In genomic region chr7:140908181-140908580, GRCm38 (mm10) we compare ENCODE assay signal across 10 mouse cellular contexts. TPM values are rescaled to one million over a fixed set of nuclear protein-coding genes. Genes with fewer than 3 reads are reported as not detected.
DNase-seq lines count a peak whose midpoint lies in the region; ATAC-seq and TF ChIP-seq lines count a peak whose summit lies in the region.
"Had no signal": no experiment of that assay in that cellular context is flagged by ENCODE, and none has a peak within 500 bp of the region (broad histone marks: within the 10 kb centered on the region; RNA-seq: fewer than 3 reads in every experiment).

No protein-coding gene starts in this region.

- 51% methylated on average over 7 of the region's 7 CpGs for WGBS in forebrain, embryonic 13.5 days
- 51% methylated on average over 7 of the region's 7 CpGs for WGBS in forebrain, embryonic 14.5 days
- 49% methylated on average over 7 of the region's 7 CpGs for WGBS in midbrain, embryonic 12.5 days
- 52% methylated on average over 7 of the region's 7 CpGs for WGBS in midbrain, embryonic 11.5 days
- WGBS in limb, embryonic 14.5 days, result 51% methylated on average over 7 of the region's 7 CpGs
- 39% methylated on average over 7 of the region's 7 CpGs for WGBS in stomach, embryonic 15.5 days

- H3K36me3 ChIP-seq in forebrain, embryonic 13.5 days (ENCODE audit: poor library complexity, severe bottlenecking), result no peaks in the 10 kb centered on the region
- no peaks in the 10 kb centered on the region for H3K36me3 ChIP-seq in forebrain, embryonic 14.5 days (ENCODE audit: control insufficient read depth, insufficient read depth, low read length)
- H3K36me3 ChIP-seq in midbrain, embryonic 12.5 days, result no peaks in the 10 kb centered on the region
- H3K36me3 ChIP-seq in midbrain, embryonic 11.5 days (ENCODE audit: control insufficient read depth, insufficient read depth, low read length), result no peaks in the 10 kb centered on the region
- no peaks in the 10 kb centered on the region for H3K36me3 ChIP-seq in limb, embryonic 14.5 days (ENCODE audit: control insufficient read depth, insufficient read depth, low read length)
- no peaks in the 10 kb centered on the region for H3K36me3 ChIP-seq in stomach, embryonic 15.5 days

- TF ChIP-seq POLR2A in limb, embryonic 14.5 days (IDR thresholded peaks at IDR 0.05; ENCODE audit: borderline replicate concordance, extremely low read depth, insufficient read depth, insufficient read length), result no peak

- no peak overlapping the region for H3K27ac ChIP-seq in forebrain, embryonic 13.5 days
- no peak overlapping the region for H3K27ac ChIP-seq in forebrain, embryonic 14.5 days (ENCODE audit: low read depth, low read length)
- H3K27ac ChIP-seq in midbrain, embryonic 12.5 days (replicated peaks), result no peak overlapping the region
- no peak overlapping the region for H3K27ac ChIP-seq in midbrain, embryonic 11.5 days (ENCODE audit: low read depth, low read length)
- no peak overlapping the region for H3K27ac ChIP-seq in limb, embryonic 14.5 days (replicated peaks; ENCODE audit: low read depth, low read length)
- peak overlapping the region; percentile 3; the same call in 1 of the 2 replicates for H3K27ac ChIP-seq in stomach, embryonic 15.5 days

- H3K9ac ChIP-seq in forebrain, embryonic 13.5 days, result no peak overlapping the region
- no peak overlapping the region for H3K9ac ChIP-seq in forebrain, embryonic 14.5 days (ENCODE audit: low read length)
- H3K9ac ChIP-seq in midbrain, embryonic 12.5 days (replicated peaks), result no peak overlapping the region
- no peak overlapping the region for H3K9ac ChIP-seq in midbrain, embryonic 11.5 days (ENCODE audit: low read length)
- no peak overlapping the region for H3K9ac ChIP-seq in limb, embryonic 14.5 days (ENCODE audit: low read depth, low read length, severe bottlenecking)
- no peak overlapping the region for H3K9ac ChIP-seq in stomach, embryonic 15.5 days

- no peak for ATAC-seq in forebrain, embryonic 13.5 days
- no peak for ATAC-seq in forebrain, embryonic 14.5 days
- ATAC-seq in midbrain, embryonic 12.5 days (ENCODE audit: low FRiP score, low read depth), result no peak; the same call in 1 of the 2 replicates
- no peak for ATAC-seq in midbrain, embryonic 11.5 days (ENCODE audit: low FRiP score)
- no peak for ATAC-seq in limb, embryonic 14.5 days (ENCODE audit: low FRiP score, low read depth)
- ATAC-seq in stomach, embryonic 15.5 days (ENCODE audit: insufficient read depth, low FRiP score, low read depth), result no peak

- DNase-seq in forebrain, embryonic 14.5 days (ENCODE audit: low spot score), result no peak
- DNase-seq in midbrain, embryonic 11.5 days (ENCODE audit: low spot score, missing footprints), result no peak
- DNase-seq in limb, embryonic 14.5 days (ENCODE audit: low spot score), result no peak
- no peak for DNase-seq in urinary bladder, adult 18-20 months (ENCODE audit: low spot score in 2 of 2)
- DNase-seq in right cerebral cortex, postnatal 4 days, result no peak

- H3K4me2 ChIP-seq in forebrain, embryonic 13.5 days, result peak overlapping the region; percentile 71; the same call in 1 of the 2 replicates
- H3K4me2 ChIP-seq in forebrain, embryonic 14.5 days (ENCODE audit: low read length), result no peak overlapping the region
- H3K4me2 ChIP-seq in midbrain, embryonic 12.5 days (replicated peaks), result peak overlapping the region; percentile 81; the same call in 1 of the 2 replicates
- no peak overlapping the region for H3K4me2 ChIP-seq in midbrain, embryonic 11.5 days
- H3K4me2 ChIP-seq in limb, embryonic 14.5 days (replicated peaks; ENCODE audit: low read depth, low read length, severe bottlenecking), result peak overlapping the region; percentile 73
- no peak overlapping the region for H3K4me2 ChIP-seq in stomach, embryonic 15.5 days

- no peaks in the 10 kb centered on the region for H3K9me3 ChIP-seq in forebrain, embryonic 13.5 days (replicated peaks)
- no peaks in the 10 kb centered on the region for H3K9me3 ChIP-seq in forebrain, embryonic 14.5 days (replicated peaks; ENCODE audit: control insufficient read depth, low read length)
- no peaks in the 10 kb centered on the region for H3K9me3 ChIP-seq in midbrain, embryonic 12.5 days
- no peaks in the 10 kb centered on the region for H3K9me3 ChIP-seq in midbrain, embryonic 11.5 days (ENCODE audit: control insufficient read depth, low read length)
- no peaks in the 10 kb centered on the region for H3K9me3 ChIP-seq in limb, embryonic 14.5 days (ENCODE audit: control insufficient read depth, low read length)
- H3K9me3 ChIP-seq in stomach, embryonic 15.5 days, result no peaks in the 10 kb centered on the region

- H3K27me3 ChIP-seq in forebrain, embryonic 13.5 days, result no peaks in the 10 kb centered on the region
- H3K27me3 ChIP-seq in forebrain, embryonic 14.5 days (replicated peaks; ENCODE audit: control insufficient read depth, insufficient read depth, low read length), result no peaks in the 10 kb centered on the region
- peaks cover 16% of the 10 kb centered on the region for H3K27me3 ChIP-seq in midbrain, embryonic 12.5 days
- no peaks in the 10 kb centered on the region for H3K27me3 ChIP-seq in midbrain, embryonic 11.5 days (ENCODE audit: control insufficient read depth, insufficient read depth, low read length)
- H3K27me3 ChIP-seq in limb, embryonic 14.5 days (ENCODE audit: control insufficient read depth, insufficient read depth, low read length), result no peaks in the 10 kb centered on the region
- no peaks in the 10 kb centered on the region for H3K27me3 ChIP-seq in stomach, embryonic 15.5 days (replicated peaks)

- H3K4me3 ChIP-seq in forebrain, embryonic 13.5 days, result no peak overlapping the region; the same call in 1 of the 2 replicates
- no peak overlapping the region for H3K4me3 ChIP-seq in forebrain, embryonic 14.5 days (ENCODE audit: low read depth, low read length)
- no peak overlapping the region for H3K4me3 ChIP-seq in midbrain, embryonic 12.5 days
- no peak overlapping the region for H3K4me3 ChIP-seq in midbrain, embryonic 11.5 days (ENCODE audit: low read depth, low read length)
- no peak overlapping the region; the same call in 1 of the 2 replicates for H3K4me3 ChIP-seq in limb, embryonic 14.5 days (replicated peaks; ENCODE audit: low read length)
- no peak overlapping the region for H3K4me3 ChIP-seq in stomach, embryonic 15.5 days (replicated peaks)

- H3K4me1 ChIP-seq in forebrain, embryonic 13.5 days, result peaks cover 7% of the 10 kb centered on the region; the same call in 1 of the 2 replicates
- H3K4me1 ChIP-seq in forebrain, embryonic 14.5 days (ENCODE audit: control insufficient read depth, insufficient read depth, low read length), result peaks cover 4% of the 10 kb centered on the region; the same call in 1 of the 2 replicates
- H3K4me1 ChIP-seq in midbrain, embryonic 12.5 days, result peaks cover 10% of the 10 kb centered on the region
- H3K4me1 ChIP-seq in midbrain, embryonic 11.5 days (ENCODE audit: control insufficient read depth, insufficient read depth, low read length), result 0 out of 2 replicates have a peak, but pooled peaks cover 2% of the 10 kb centered on the region
- H3K4me1 ChIP-seq in limb, embryonic 14.5 days (ENCODE audit: control insufficient read depth, insufficient read depth, low read length), result 0 out of 2 replicates have a peak, but pooled peaks cover 3% of the 10 kb centered on the region
- H3K4me1 ChIP-seq in stomach, embryonic 15.5 days, result peaks cover 5% of the 10 kb centered on the region; the same call in 1 of the 2 replicates

RNA-seq across cellular contexts. Expression of gene Cox8b, which starts 7.9 kb away (rescaled TPM):
- polyA plus RNA-seq in forebrain, embryonic 13.5 days (2015; fragmentation: Nextera tagmentation; extraction: Ambion mirVana), result not detected in 2 replicates
- polyA plus RNA-seq in forebrain, embryonic 14.5 days (2014; fragmentation: Nextera tagmentation; extraction: Ambion mirVana), result not detected in 2 replicates
- not detected in 2 replicates for polyA plus RNA-seq in midbrain, embryonic 12.5 days (2016; fragmentation: Nextera tagmentation; extraction: Ambion mirVana)
- not detected in 2 replicates for polyA plus RNA-seq in midbrain, embryonic 11.5 days (2014; fragmentation: Nextera tagmentation; extraction: Ambion mirVana)
- 14.2 and 14.5 TPM in 2 replicates for polyA plus RNA-seq in limb, embryonic 14.5 days (2012; rRNA removed)
- polyA plus RNA-seq in limb, embryonic 14.5 days (2014; fragmentation: Nextera tagmentation; extraction: Ambion mirVana), result 17.2 and 32.5 TPM in 2 replicates
- 0.76 and 2.6 TPM in 2 replicates for polyA plus RNA-seq in stomach, embryonic 15.5 days (2015; fragmentation: Nextera tagmentation; extraction: Ambion mirVana)
- polyA plus RNA-seq: embryonic facial prominence, embryonic 11.5 days; spleen, adult 2 months had no signal

RNA-seq across cellular contexts. Expression of gene Nlrp6, which starts 12.5 kb away (rescaled TPM):
- 0.22 and 0.28 TPM in 2 replicates for polyA plus RNA-seq in forebrain, embryonic 13.5 days (2015; fragmentation: Nextera tagmentation; extraction: Ambion mirVana)
- polyA plus RNA-seq in forebrain, embryonic 14.5 days (2014; fragmentation: Nextera tagmentation; extraction: Ambion mirVana), result 0.37 and 0.73 TPM in 2 replicates
- 0.08 and 0.18 TPM in 2 replicates for polyA plus RNA-seq in midbrain, embryonic 12.5 days (2016; fragmentation: Nextera tagmentation; extraction: Ambion mirVana)
- polyA plus RNA-seq in midbrain, embryonic 11.5 days (2014; fragmentation: Nextera tagmentation; extraction: Ambion mirVana), result 0.08 and 0.21 TPM in 2 replicates
- polyA plus RNA-seq in limb, embryonic 14.5 days (2012; rRNA removed), result 0.05 TPM in 2 replicates
- polyA plus RNA-seq in limb, embryonic 14.5 days (2014; fragmentation: Nextera tagmentation; extraction: Ambion mirVana), result 0.08 TPM in 1 of 2 replicates, not detected in the other
- polyA plus RNA-seq in stomach, embryonic 15.5 days (2015; fragmentation: Nextera tagmentation; extraction: Ambion mirVana), result 9.9 and 13.8 TPM in 2 replicates
- polyA plus RNA-seq: embryonic facial prominence, embryonic 11.5 days had no signal

RNA-seq across cellular contexts. Expression of gene Sirt3, which starts 26.1 kb away (rescaled TPM):
- 29.4 and 31.0 TPM in 2 replicates for polyA plus RNA-seq in forebrain, embryonic 13.5 days (2015; fragmentation: Nextera tagmentation; extraction: Ambion mirVana)
- 28.2 and 29.5 TPM in 2 replicates for polyA plus RNA-seq in forebrain, embryonic 14.5 days (2014; fragmentation: Nextera tagmentation; extraction: Ambion mirVana)
- 27.4 and 28.9 TPM in 2 replicates for polyA plus RNA-seq in midbrain, embryonic 12.5 days (2016; fragmentation: Nextera tagmentation; extraction: Ambion mirVana)
- 18.4 and 21.6 TPM in 2 replicates for polyA plus RNA-seq in midbrain, embryonic 11.5 days (2014; fragmentation: Nextera tagmentation; extraction: Ambion mirVana)
- 28.3 and 33.1 TPM in 2 replicates for polyA plus RNA-seq in limb, embryonic 14.5 days (2012; rRNA removed)
- 20.1 and 22.3 TPM in 2 replicates for polyA plus RNA-seq in limb, embryonic 14.5 days (2014; fragmentation: Nextera tagmentation; extraction: Ambion mirVana)
- 25.7 and 28.7 TPM in 2 replicates for polyA plus RNA-seq in stomach, embryonic 15.5 days (2015; fragmentation: Nextera tagmentation; extraction: Ambion mirVana)

RNA-seq across cellular contexts. Expression of gene Psmd13, which starts 26.4 kb away (rescaled TPM):
- 310 and 318 TPM in 2 replicates for polyA plus RNA-seq in forebrain, embryonic 13.5 days (2015; fragmentation: Nextera tagmentation; extraction: Ambion mirVana)
- polyA plus RNA-seq in forebrain, embryonic 14.5 days (2014; fragmentation: Nextera tagmentation; extraction: Ambion mirVana), result 262 and 286 TPM in 2 replicates
- 279 and 300 TPM in 2 replicates for polyA plus RNA-seq in midbrain, embryonic 12.5 days (2016; fragmentation: Nextera tagmentation; extraction: Ambion mirVana)
- polyA plus RNA-seq in midbrain, embryonic 11.5 days (2014; fragmentation: Nextera tagmentation; extraction: Ambion mirVana), result 173 and 182 TPM in 2 replicates
- 98.9 and 113 TPM in 2 replicates for polyA plus RNA-seq in limb, embryonic 14.5 days (2012; rRNA removed)
- 133 TPM in 2 replicates for polyA plus RNA-seq in limb, embryonic 14.5 days (2014; fragmentation: Nextera tagmentation; extraction: Ambion mirVana)
- 214 and 219 TPM in 2 replicates for polyA plus RNA-seq in stomach, embryonic 15.5 days (2015; fragmentation: Nextera tagmentation; extraction: Ambion mirVana)

RNA-seq across cellular contexts. Expression of gene Pgghg, which starts 33.0 kb away (rescaled TPM):
- 8.2 and 9.4 TPM in 2 replicates for polyA plus RNA-seq in forebrain, embryonic 13.5 days (2015; fragmentation: Nextera tagmentation; extraction: Ambion mirVana)
- polyA plus RNA-seq in forebrain, embryonic 14.5 days (2014; fragmentation: Nextera tagmentation; extraction: Ambion mirVana), result 8.8 TPM in 2 replicates
- 13.1 and 14.9 TPM in 2 replicates for polyA plus RNA-seq in midbrain, embryonic 12.5 days (2016; fragmentation: Nextera tagmentation; extraction: Ambion mirVana)
- 10.2 and 12.5 TPM in 2 replicates for polyA plus RNA-seq in midbrain, embryonic 11.5 days (2014; fragmentation: Nextera tagmentation; extraction: Ambion mirVana)
- 52.8 and 68.8 TPM in 2 replicates for polyA plus RNA-seq in limb, embryonic 14.5 days (2012; rRNA removed)
- polyA plus RNA-seq in limb, embryonic 14.5 days (2014; fragmentation: Nextera tagmentation; extraction: Ambion mirVana), result 26.7 and 31.3 TPM in 2 replicates
- polyA plus RNA-seq in stomach, embryonic 15.5 days (2015; fragmentation: Nextera tagmentation; extraction: Ambion mirVana), result 21.2 and 23.5 TPM in 2 replicates

Comparison
In these comparisons a context has a peak if more than half of its experiments do, and no peak if none do; other contexts are left out.
1. H3K4me2 ChIP-seq: peak in forebrain, embryonic 13.5 days (single experiment), midbrain, embryonic 12.5 days (single experiment) and limb, embryonic 14.5 days (single experiment); none in forebrain, embryonic 14.5 days (single experiment), midbrain, embryonic 11.5 days (single experiment) and stomach, embryonic 15.5 days (single experiment).